10 mouse cellular contexts compared by ENCODE assay signal in genomic region chr4:155084351-155084750, GRCm38 (mm10). TPM values are rescaled to one million over a fixed set of nuclear protein-coding genes. Genes with fewer than 3 reads are reported as not detected.
DNase-seq lines count a peak whose midpoint lies in the region; ATAC-seq and TF ChIP-seq lines count a peak whose summit lies in the region.
"Had no signal": no experiment of that assay in that cellular context is flagged by ENCODE, and none has a peak within 500 bp of the region (broad histone marks: within the 10 kb centered on the region; RNA-seq: fewer than 3 reads in every experiment).

No protein-coding gene starts in this region.

- TF ChIP-seq CTCF in E14TG2a.4 (conservative IDR thresholded peaks at IDR 0.05; ENCODE audit: low read length) = no peak

- 82% methylated on average over 7 of the region's 7 CpGs for WGBS in heart, embryonic 14.5 days
- 92% methylated on average over 7 of the region's 7 CpGs for WGBS in forebrain, embryonic 14.5 days
- WGBS in liver, embryonic 11.5 days = 88% methylated on average over 7 of the region's 7 CpGs

- no peak overlapping the region for H3K27ac ChIP-seq in heart, embryonic 14.5 days (replicated peaks in 1 of 2; ENCODE audit: control insufficient read depth in 1 of 2, insufficient read depth in 1 of 2, low read depth in 2 of 2, low read length in 2 of 2)
- no peak overlapping the region for H3K27ac ChIP-seq in forebrain, embryonic 14.5 days (ENCODE audit: low read depth, low read length)
- peak overlapping the region; percentile 16; the same call in 1 of the 2 replicates for H3K27ac ChIP-seq in liver, embryonic 11.5 days (ENCODE audit: low read depth, low read length)

- peak overlapping the region; percentile 95 for H3K9ac ChIP-seq in heart, embryonic 14.5 days (ENCODE audit: low read length)
- no peak overlapping the region for H3K9ac ChIP-seq in forebrain, embryonic 14.5 days (ENCODE audit: low read length)
- H3K9ac ChIP-seq in liver, embryonic 11.5 days (ENCODE audit: low read depth, low read length) = 0 out of 2 replicates have a peak overlapping the region, but pooled peaks have one; percentile 23

- no peaks in the 10 kb centered on the region for H3K27me3 ChIP-seq in heart, embryonic 14.5 days (ENCODE audit: control insufficient read depth, insufficient read depth, low read length)
- H3K27me3 ChIP-seq in E14TG2a.4 (ENCODE audit: insufficient read depth, low read length) = no peaks in the 10 kb centered on the region
- no peaks in the 10 kb centered on the region for H3K27me3 ChIP-seq in forebrain, embryonic 14.5 days (replicated peaks; ENCODE audit: control insufficient read depth, insufficient read depth, low read length)
- no peaks in the 10 kb centered on the region for H3K27me3 ChIP-seq in liver, embryonic 11.5 days (replicated peaks; ENCODE audit: control insufficient read depth, insufficient read depth, low read length)

- no peaks in the 10 kb centered on the region for H3K9me3 ChIP-seq in heart, embryonic 14.5 days (ENCODE audit: control insufficient read depth, low read length)
- no peaks in the 10 kb centered on the region for H3K9me3 ChIP-seq in E14TG2a.4 (ENCODE audit: low read length)
- H3K9me3 ChIP-seq in forebrain, embryonic 14.5 days (replicated peaks; ENCODE audit: control insufficient read depth, low read length) = no peaks in the 10 kb centered on the region
- no peaks in the 10 kb centered on the region for H3K9me3 ChIP-seq in liver, embryonic 11.5 days (ENCODE audit: control insufficient read depth, low read length)

- H3K4me1 ChIP-seq in heart, embryonic 14.5 days (ENCODE audit: control insufficient read depth in 2 of 2, insufficient read depth in 2 of 2, low read length in 2 of 2) = peaks cover 6 to 24% of the 10 kb centered on the region in 2 experiments; a peak in 3 of 4 replicates
- H3K4me1 ChIP-seq in E14TG2a.4 (replicated peaks; ENCODE audit: low read depth, low read length) = peaks cover 62% of the 10 kb centered on the region
- H3K4me1 ChIP-seq in forebrain, embryonic 14.5 days (ENCODE audit: control insufficient read depth, insufficient read depth, low read length) = peaks cover 11% of the 10 kb centered on the region
- H3K4me1 ChIP-seq in liver, embryonic 11.5 days (replicated peaks; ENCODE audit: control insufficient read depth, insufficient read depth, low read length) = peaks cover 25% of the 10 kb centered on the region

- no peak for DNase-seq in heart, postnatal 10 days
- no peak for DNase-seq in forebrain, embryonic 14.5 days (ENCODE audit: low spot score)
- no peak for DNase-seq in liver, embryonic 11.5 days (ENCODE audit: low spot score)
- DNase-seq in ovary, postnatal 36 days (ENCODE audit: low spot score) = no peak
- DNase-seq in yolk sac, embryonic 10.5 days (ENCODE audit: low spot score) = no peak
- DNase-seq: adrenal gland, postnatal 36 days; right cerebral cortex, postnatal 25 days had no signal

- peak overlapping the region; percentile 94 for H3K4me2 ChIP-seq in heart, embryonic 14.5 days (ENCODE audit: low read length)
- H3K4me2 ChIP-seq in forebrain, embryonic 14.5 days (ENCODE audit: low read length) = no peak overlapping the region
- H3K4me2 ChIP-seq in liver, embryonic 11.5 days = peak overlapping the region; percentile 80

- no peak for ATAC-seq in heart, embryonic 14.5 days (ENCODE audit: insufficient number of reproducible peaks, insufficient read depth, low FRiP score, low read depth)
- no peak for ATAC-seq in forebrain, embryonic 14.5 days
- no peak for ATAC-seq in liver, embryonic 11.5 days (replicated peaks; ENCODE audit: low FRiP score)
- no peak for ATAC-seq in megakaryocyte-erythroid progenitor cell, adult 5-6 weeks (replicated peaks; ENCODE audit: low FRiP score, low TSS enrichment, poor library complexity, severe bottlenecking)

- intact Hi-C loops in heart, postnatal 10 days (cut with DNase I) = no loop called here

- 0 out of 4 replicates have a peak overlapping the region, but pooled peaks of 1 of the 2 experiments have one; percentile 97 for H3K4me3 ChIP-seq in heart, embryonic 14.5 days (ENCODE audit: control insufficient read depth in 1 of 2, insufficient read depth in 1 of 2, low read depth in 1 of 2, low read length in 2 of 2)
- H3K4me3 ChIP-seq in E14TG2a.4 (replicated peaks; ENCODE audit: low read length) = peak overlapping the region; percentile 100
- 0 out of 2 replicates have a peak overlapping the region, but pooled peaks have one; percentile 88 for H3K4me3 ChIP-seq in forebrain, embryonic 14.5 days (ENCODE audit: low read depth, low read length)
- H3K4me3 ChIP-seq in liver, embryonic 11.5 days (ENCODE audit: low read depth, low read length) = peak overlapping the region; percentile 96

- H3K36me3 ChIP-seq in heart, embryonic 14.5 days (ENCODE audit: control insufficient read depth, insufficient read depth, low read length) = peaks cover 42% of the 10 kb centered on the region
- H3K36me3 ChIP-seq in E14TG2a.4 (ENCODE audit: insufficient read depth, low read length) = peaks cover 65% of the 10 kb centered on the region
- H3K36me3 ChIP-seq in forebrain, embryonic 14.5 days (ENCODE audit: control insufficient read depth, insufficient read depth, low read length) = peaks cover 47% of the 10 kb centered on the region
- peaks cover 17% of the 10 kb centered on the region for H3K36me3 ChIP-seq in liver, embryonic 11.5 days (ENCODE audit: control insufficient read depth, insufficient read depth, low read length)

RNA-seq across cellular contexts. Expression of gene Rer1, which starts 1.8 kb away (rescaled TPM):
- 131 and 141 TPM in 2 replicates for polyA plus RNA-seq in heart, embryonic 14.5 days (2014; fragmentation: Nextera tagmentation; extraction: Ambion mirVana)
- total RNA-seq in heart, postnatal 10 days (2021) = 10 to 100 TPM; 71.8 to 77.3 TPM
- 161 and 163 TPM in 2 replicates for polyA plus RNA-seq in forebrain, embryonic 14.5 days (2014; fragmentation: Nextera tagmentation; extraction: Ambion mirVana)
- 163 and 168 TPM in 2 replicates for polyA plus RNA-seq in liver, embryonic 11.5 days (2014; fragmentation: Nextera tagmentation; extraction: Ambion mirVana)
- 105 and 108 TPM in 2 replicates for total RNA-seq in megakaryocyte-erythroid progenitor cell, adult 5-6 weeks (2014; fragmentation: Nextera tagmentation)
- 97.8 and 135 TPM in 2 replicates for total RNA-seq in megakaryocyte-erythroid progenitor cell, adult 5-6 weeks (2017)

RNA-seq across cellular contexts. Expression of gene Morn1, which starts 2.0 kb away (rescaled TPM):
- polyA plus RNA-seq in heart, embryonic 14.5 days (2014; fragmentation: Nextera tagmentation; extraction: Ambion mirVana) = 2.5 and 3.0 TPM in 2 replicates
- 1 to 10 TPM; 2.8 to 3.8 TPM for total RNA-seq in heart, postnatal 10 days (2021)
- 7.1 and 10.6 TPM in 2 replicates for polyA plus RNA-seq in forebrain, embryonic 14.5 days (2014; fragmentation: Nextera tagmentation; extraction: Ambion mirVana)
- polyA plus RNA-seq in liver, embryonic 11.5 days (2014; fragmentation: Nextera tagmentation; extraction: Ambion mirVana) = 3.4 and 3.5 TPM in 2 replicates
- 3.8 and 7.6 TPM in 2 replicates for total RNA-seq in megakaryocyte-erythroid progenitor cell, adult 5-6 weeks (2014; fragmentation: Nextera tagmentation)
- total RNA-seq in megakaryocyte-erythroid progenitor cell, adult 5-6 weeks (2017) = 1.6 and 1.8 TPM in 2 replicates

RNA-seq across cellular contexts. Expression of gene Pex10, which starts 17.5 kb away (rescaled TPM):
- 5.6 and 7.7 TPM in 2 replicates for polyA plus RNA-seq in heart, embryonic 14.5 days (2014; fragmentation: Nextera tagmentation; extraction: Ambion mirVana)
- 10 to 100 TPM; 18.4 to 23.7 TPM for total RNA-seq in heart, postnatal 10 days (2021)
- 4.2 and 4.9 TPM in 2 replicates for polyA plus RNA-seq in forebrain, embryonic 14.5 days (2014; fragmentation: Nextera tagmentation; extraction: Ambion mirVana)
- 7.2 and 9.0 TPM in 2 replicates for polyA plus RNA-seq in liver, embryonic 11.5 days (2014; fragmentation: Nextera tagmentation; extraction: Ambion mirVana)
- 8.1 and 9.0 TPM in 2 replicates for total RNA-seq in megakaryocyte-erythroid progenitor cell, adult 5-6 weeks (2014; fragmentation: Nextera tagmentation)
- 5.8 and 6.4 TPM in 2 replicates for total RNA-seq in megakaryocyte-erythroid progenitor cell, adult 5-6 weeks (2017)

RNA-seq across cellular contexts. Expression of gene Plch2, which starts 27.8 kb away (rescaled TPM):
- 0.16 and 0.22 TPM in 2 replicates for polyA plus RNA-seq in heart, embryonic 14.5 days (2014; fragmentation: Nextera tagmentation; extraction: Ambion mirVana)
- not detected for total RNA-seq in heart, postnatal 10 days (2021)
- 6.2 and 7.4 TPM in 2 replicates for polyA plus RNA-seq in forebrain, embryonic 14.5 days (2014; fragmentation: Nextera tagmentation; extraction: Ambion mirVana)
- polyA plus RNA-seq in liver, embryonic 11.5 days (2014; fragmentation: Nextera tagmentation; extraction: Ambion mirVana) = 0.12 and 0.43 TPM in 2 replicates
- total RNA-seq in megakaryocyte-erythroid progenitor cell, adult 5-6 weeks (2014; fragmentation: Nextera tagmentation) = 0.33 and 3.2 TPM in 2 replicates
- not detected in 2 replicates for total RNA-seq in megakaryocyte-erythroid progenitor cell, adult 5-6 weeks (2017)
